8 mouse cellular contexts compared by ENCODE assay signal in genomic region chr3:142765778-142766165, GRCm38 (mm10). TPM values are rescaled to one million over a fixed set of nuclear protein-coding genes. Genes with fewer than 3 reads are reported as not detected.
DNase-seq lines count a peak whose midpoint lies in the region; ATAC-seq lines count a peak whose summit lies in the region.

No protein-coding gene starts in this region.

- 16% methylated on average over 10 of the region's 10 CpGs for WGBS in heart, embryonic 13.5 days
- 34% methylated on average over 10 of the region's 10 CpGs for whole genome bisulfite sequencing in hindbrain, embryonic 12.5 days
- WGBS in midbrain, embryonic 13.5 days, result 27% methylated on average over 10 of the region's 10 CpGs

- H3K4me3 ChIP-seq in heart, embryonic 13.5 days, result peak overlapping the region; percentile 79
- H3K4me3 ChIP-seq in hindbrain, embryonic 12.5 days, result peak overlapping the region; percentile 84
- peak overlapping the region; percentile 74 for H3K4me3 ChIP-seq in midbrain, embryonic 13.5 days (replicated peaks)

- intact Hi-C loops in heart, postnatal 14 days (cut with DNase I), result loop anchor here (2.0 kb wide), 1 partner anchor 117 kb away; the partner anchor contains the start of gene Pkn2

- H3K27me3 ChIP-seq in heart, embryonic 13.5 days (replicated peaks), result no peaks in the 10 kb centered on the region
- H3K27me3 ChIP-seq in hindbrain, embryonic 12.5 days, result no peaks in the 10 kb centered on the region
- H3K27me3 ChIP-seq in midbrain, embryonic 13.5 days, result no peaks in the 10 kb centered on the region

- H3K36me3 ChIP-seq in heart, embryonic 13.5 days, result no peaks in the 10 kb centered on the region
- H3K36me3 ChIP-seq in hindbrain, embryonic 12.5 days, result no peaks in the 10 kb centered on the region
- H3K36me3 ChIP-seq in midbrain, embryonic 13.5 days, result no peaks in the 10 kb centered on the region

- DNase-seq in heart, postnatal 14 days, result no peak
- peak; percentile 13 for DNase-seq in MN1 (ENCODE audit: low spot score)
- DNase-seq in T-cell, adult 2 months (ENCODE audit: low spot score), result no peak
- no peak for DNase-seq in embryo, embryonic 9.5 days (ENCODE audit: extremely low spot score)
- DNase-seq in gastrocnemius, postnatal 10 days, result no peak

- no peaks in the 10 kb centered on the region for H3K9me3 ChIP-seq in heart, embryonic 13.5 days
- no peaks in the 10 kb centered on the region for H3K9me3 ChIP-seq in hindbrain, embryonic 12.5 days (replicated peaks)
- H3K9me3 ChIP-seq in midbrain, embryonic 13.5 days, result no peaks in the 10 kb centered on the region

- H3K4me2 ChIP-seq in heart, embryonic 13.5 days, result peak overlapping the region; percentile 94
- H3K4me2 ChIP-seq in hindbrain, embryonic 12.5 days (replicated peaks), result peak overlapping the region; percentile 78
- H3K4me2 ChIP-seq in midbrain, embryonic 13.5 days (replicated peaks), result peak overlapping the region; percentile 82

- peak overlapping the region; percentile 76 for H3K27ac ChIP-seq in heart, embryonic 13.5 days (replicated peaks)
- no peak overlapping the region for H3K27ac ChIP-seq in hindbrain, embryonic 12.5 days
- H3K27ac ChIP-seq in midbrain, embryonic 13.5 days, result 0 out of 2 replicates have a peak overlapping the region, but pooled peaks have one; percentile 90

- peak overlapping the region; percentile 91 for H3K9ac ChIP-seq in heart, embryonic 13.5 days
- peak overlapping the region; percentile 92 for H3K9ac ChIP-seq in hindbrain, embryonic 12.5 days
- H3K9ac ChIP-seq in midbrain, embryonic 13.5 days (replicated peaks), result peak overlapping the region; percentile 91

- peaks cover 44% of the 10 kb centered on the region for H3K4me1 ChIP-seq in heart, embryonic 13.5 days
- H3K4me1 ChIP-seq in hindbrain, embryonic 12.5 days, result peaks cover 16% of the 10 kb centered on the region
- peaks cover 17% of the 10 kb centered on the region for H3K4me1 ChIP-seq in midbrain, embryonic 13.5 days (replicated peaks)

- ATAC-seq in heart, embryonic 13.5 days (ENCODE audit: extremely low read depth, insufficient number of reproducible peaks, low FRiP score, low TSS enrichment), result no peak
- no peak for ATAC-seq in hindbrain, embryonic 12.5 days (ENCODE audit: low FRiP score)
- no peak for ATAC-seq in midbrain, embryonic 13.5 days

RNA-seq across cellular contexts. Expression of gene Gtf2b, which starts 0.9 kb away (rescaled TPM):
- polyA plus RNA-seq in heart, embryonic 13.5 days (2015; fragmentation: Nextera tagmentation; extraction: Ambion mirVana), result 60.1 and 61.1 TPM in 2 replicates
- total RNA-seq in heart, postnatal 14 days (2021), result 10 to 100 TPM; 20.4 to 21.7 TPM
- 88.1 and 94.1 TPM in 2 replicates for polyA plus RNA-seq in hindbrain, embryonic 12.5 days (2016; fragmentation: Nextera tagmentation; extraction: Ambion mirVana)
- 99.3 and 103 TPM in 2 replicates for polyA plus RNA-seq in midbrain, embryonic 13.5 days (2015; fragmentation: Nextera tagmentation; extraction: Ambion mirVana)
- 10 to 100 TPM; 18.2 to 18.8 TPM for total RNA-seq in gastrocnemius, postnatal 10 days (2021)
